Mouse (Mus musculus): ENCODE results near the gene Pgp.

- no peak for TF ChIP-seq EP300 (IDR thresholded peaks at IDR 0.05; ENCODE audit: low read depth in 1 of 2, low read length in 2 of 2)
- TF ChIP-seq CTCF (IDR thresholded peaks at IDR 0.05 in 2 of 3, conservative IDR thresholded peaks at IDR 0.05 in 1 of 3; ENCODE audit: control insufficient read depth in 1 of 3, insufficient read depth in 1 of 3, low read depth in 2 of 3, low read length in 3 of 3, poor library complexity in 1 of 3, severe bottlenecking in 1 of 3): no peak
- peak; percentile 88 for TF ChIP-seq POLR2A (IDR thresholded peaks at IDR 0.05; ENCODE audit: control insufficient read depth in 1 of 2, insufficient read depth in 1 of 2, low read depth in 1 of 2, low read length in 2 of 2, poor library complexity in 1 of 2)
- TF ChIP-seq MAX (IDR thresholded peaks at IDR 0.05; ENCODE audit: low read length): no peak; the same call in 1 of the 2 replicates
- TF ChIP-seq GATA1 (IDR thresholded peaks at IDR 0.05; ENCODE audit: low read depth, low read length): no peak
- peak; percentile 55; the same call in 1 of the 2 replicates for TF ChIP-seq E2F4 (IDR thresholded peaks at IDR 0.05; ENCODE audit: borderline replicate concordance, low read depth, low read length)
- no peak for TF ChIP-seq MAFK (IDR thresholded peaks at IDR 0.05; ENCODE audit: borderline replicate concordance, low read depth, low read length)
- TF ChIP-seq RAD21 (IDR thresholded peaks at IDR 0.05; ENCODE audit: low read depth, low read length): no peak
- no peak for TF ChIP-seq MEF2A (IDR thresholded peaks at IDR 0.05; ENCODE audit: extremely low read depth, insufficient replicate concordance, low read depth, low read length, poor library complexity, severe bottlenecking)
- peak; percentile 80 for TF ChIP-seq ELF1 (IDR thresholded peaks at IDR 0.05; ENCODE audit: low read depth, low read length)
- TF ChIP-seq UBTF (IDR thresholded peaks at IDR 0.05; ENCODE audit: borderline replicate concordance, insufficient read depth, low read depth, low read length): no peak
Observed at GRCm38 (mm10) chr17:24469910-24470602, at the start of gene Pgp, which contains the start of gene E4f1.

All from MEL (cell line).